Mouse (Mus musculus) left cerebral cortex, adult 18-20 months (tissue): ENCODE measurements around the gene Il1rapl2. TPM values are rescaled to one million over a fixed set of nuclear protein-coding genes. Genes with fewer than 3 reads are reported as not detected.
"Not testable (repeated sequence)": the region's sequence is repeated elsewhere in the genome, so short reads cannot be mapped to it uniquely, and the experiment has no call there.

Experiments
- DNase-seq, 2 experiments: peaks; one replicate each; pipeline ENCODE4 v3.0.0; 2021 to 2022; ENCODE audit warnings: low spot score in 2 of 2, mixed read lengths in 1 of 2
- total RNA-seq, 2 experiments: library from RNA; stranded (reverse); gene quantifications; 2 replicates each; pipeline ENCODE4 v1.2.3; 2021

The Il1rapl2 gene
- total RNA-seq, 2 experiments from 2014 or later, result 5.2 to 6.0 TPM

DNA sequence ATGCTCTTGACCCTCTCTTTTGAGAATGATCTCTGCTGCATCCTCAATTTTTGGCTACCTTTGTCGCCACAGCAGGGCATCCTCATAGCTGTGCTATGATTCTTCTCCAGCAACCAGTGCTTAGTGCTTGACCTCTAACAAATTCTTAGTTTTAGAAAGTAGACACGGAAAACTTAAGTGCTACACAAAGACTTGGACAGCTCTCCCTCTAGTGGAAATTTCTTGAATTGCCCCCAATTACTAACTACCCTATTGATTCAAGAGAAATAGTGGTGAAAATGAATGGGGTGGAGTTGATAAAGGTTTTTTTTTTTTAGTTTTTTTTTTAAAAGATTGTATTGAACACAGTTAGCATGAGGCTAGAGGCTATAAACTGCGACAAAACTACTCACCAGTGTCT lies 599.7 kb downstream of the Il1rapl2 start:
- DNase-seq, result peak in 1 of 2 experiments; percentile 4

DNA sequence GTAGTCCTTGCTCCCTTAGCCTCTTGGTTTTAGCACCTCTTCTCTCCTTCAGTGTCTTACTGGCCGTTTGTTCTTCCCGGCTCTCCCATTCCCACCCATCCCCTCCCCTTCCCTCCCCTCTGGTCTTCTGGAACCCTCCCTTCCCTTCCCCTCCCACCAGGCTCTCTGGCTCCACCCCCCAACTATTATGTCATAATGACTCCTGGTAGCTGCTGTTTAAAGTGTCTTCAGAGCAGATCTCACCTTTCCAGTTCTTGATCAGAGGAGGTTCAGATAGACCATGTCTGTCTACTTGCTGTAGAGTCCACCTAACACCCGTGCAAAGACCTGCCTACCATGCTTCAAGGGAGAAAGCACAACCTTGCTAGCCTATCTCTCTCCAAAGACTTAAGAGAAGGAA lies 639.1 kb downstream of the Il1rapl2 start, which contains the start of gene Tex13a:
Tex13a (minus strand) TSS at position 101 of the 400 bp plus-strand sequence.
- no peak for DNase-seq

DNA sequence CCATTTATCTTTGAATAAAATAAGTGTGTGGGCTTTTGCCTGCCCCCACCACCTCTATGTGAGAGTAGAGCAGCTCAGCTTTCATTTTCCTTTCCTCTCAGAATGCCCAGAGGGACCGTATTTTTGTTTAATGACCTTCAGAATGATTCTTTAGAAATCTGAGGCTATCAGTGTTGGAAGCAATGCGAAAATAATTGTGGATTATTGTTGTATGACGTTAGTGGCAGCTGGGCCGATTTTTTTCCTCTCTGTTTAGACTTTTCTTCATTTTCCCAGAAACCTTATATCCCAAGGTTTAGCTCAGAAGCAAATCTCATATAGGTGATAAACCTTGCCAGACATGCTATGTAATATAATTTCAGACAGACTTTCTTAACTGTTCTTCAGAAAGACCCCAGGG lies 664.2 kb downstream of the Il1rapl2 start:
- no peak for DNase-seq

DNA sequence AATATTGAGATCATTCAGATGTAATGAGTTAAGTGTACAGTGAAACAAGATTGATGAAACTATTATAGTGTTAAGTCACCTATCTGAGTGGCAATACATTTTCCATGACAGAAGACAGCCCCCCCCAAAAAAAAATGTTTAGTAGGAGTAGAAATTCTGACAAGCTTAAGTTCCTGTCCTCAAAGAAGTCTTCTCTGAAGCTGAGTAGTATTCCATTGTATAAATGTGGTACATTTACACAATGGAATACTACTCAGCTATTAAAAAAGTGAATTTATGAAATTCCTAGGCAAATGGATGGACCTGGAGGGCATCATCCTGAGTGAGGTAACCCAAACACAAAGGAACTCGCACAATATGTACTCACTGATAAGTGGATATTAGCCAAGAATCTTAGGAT lies 778.3 kb downstream of the Il1rapl2 start:
- DNase-seq, result not testable (repeated sequence)

DNA sequence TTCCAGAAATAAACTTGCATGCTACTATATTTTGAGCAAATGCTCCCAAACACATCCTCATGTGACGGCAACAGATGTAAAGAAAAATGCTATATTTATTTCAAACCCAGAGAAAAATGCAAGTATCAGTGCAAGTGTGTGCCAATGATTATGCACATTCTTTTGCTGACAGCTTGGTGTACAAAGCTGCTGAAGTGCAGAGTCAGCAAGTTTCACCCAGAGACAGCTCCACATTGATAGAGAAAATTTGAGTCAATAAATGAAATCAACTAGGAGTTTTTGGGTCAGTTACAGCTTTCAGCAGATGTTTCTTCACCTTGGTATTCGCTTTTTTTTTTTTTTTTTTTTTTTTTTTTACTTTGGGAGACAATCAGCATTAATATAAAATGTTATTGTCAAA lies 863.4 kb downstream of the Il1rapl2 start:
- DNase-seq, result no peak

DNA sequence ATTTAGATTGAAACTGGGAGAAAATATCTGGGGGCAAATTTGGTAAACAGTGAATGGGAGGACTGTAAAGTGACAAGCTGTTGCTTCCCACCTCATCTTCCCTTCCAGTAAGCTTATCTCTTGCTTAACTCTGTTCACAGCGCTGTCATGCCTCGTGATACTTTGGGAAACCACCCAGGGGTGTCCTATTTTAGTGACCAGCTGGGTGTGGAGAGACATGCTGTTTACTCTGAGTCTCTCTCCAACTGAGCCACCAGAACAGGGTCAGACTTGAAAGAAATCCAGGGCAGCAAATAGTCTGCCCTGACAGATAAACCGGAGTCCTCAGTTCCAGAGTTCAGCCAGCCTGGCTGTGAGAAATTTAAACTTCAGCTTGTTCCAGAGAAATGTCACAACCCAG lies 867.5 kb downstream of the Il1rapl2 start:
- peak in 1 of 2 experiments; percentile 1 for DNase-seq

DNA sequence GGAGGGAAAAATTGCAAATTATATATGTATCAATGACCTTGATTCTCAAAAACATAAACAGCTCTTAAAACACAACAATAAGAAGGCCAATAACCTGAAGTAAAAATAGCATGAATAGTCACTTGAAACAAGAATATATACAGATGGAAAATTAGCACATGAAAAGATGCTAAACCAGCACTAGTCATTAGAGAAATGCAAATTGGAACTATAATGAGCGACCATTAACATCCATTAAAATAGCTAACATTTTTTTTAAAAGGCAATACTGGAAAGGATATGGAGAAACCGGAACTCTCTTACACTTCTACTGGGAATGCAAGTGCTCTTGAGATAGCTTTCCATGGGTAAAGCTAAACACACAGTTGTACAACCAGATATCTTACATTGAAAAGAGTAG lies 879.4 kb downstream of the Il1rapl2 start:
- no peak for DNase-seq

DNA sequence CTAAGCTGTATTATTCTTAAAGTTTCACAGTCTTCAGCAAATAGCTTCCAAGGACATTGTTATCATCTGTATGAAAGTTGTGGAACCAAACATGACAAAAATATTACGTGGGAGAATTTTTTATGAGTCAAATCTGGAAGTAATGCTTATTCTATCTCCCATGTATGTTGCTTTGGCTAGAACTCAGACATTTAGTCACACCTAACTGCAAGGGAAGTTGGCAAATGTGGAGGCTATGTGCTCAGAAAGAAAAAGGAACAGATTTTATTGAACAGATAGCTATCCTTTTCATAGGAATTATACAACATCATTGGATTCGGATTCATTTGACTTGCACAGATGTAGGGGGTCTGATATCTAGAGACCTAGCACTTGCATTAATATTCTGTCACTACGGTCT lies 908.1 kb downstream of the Il1rapl2 start:
- no peak for DNase-seq

DNA sequence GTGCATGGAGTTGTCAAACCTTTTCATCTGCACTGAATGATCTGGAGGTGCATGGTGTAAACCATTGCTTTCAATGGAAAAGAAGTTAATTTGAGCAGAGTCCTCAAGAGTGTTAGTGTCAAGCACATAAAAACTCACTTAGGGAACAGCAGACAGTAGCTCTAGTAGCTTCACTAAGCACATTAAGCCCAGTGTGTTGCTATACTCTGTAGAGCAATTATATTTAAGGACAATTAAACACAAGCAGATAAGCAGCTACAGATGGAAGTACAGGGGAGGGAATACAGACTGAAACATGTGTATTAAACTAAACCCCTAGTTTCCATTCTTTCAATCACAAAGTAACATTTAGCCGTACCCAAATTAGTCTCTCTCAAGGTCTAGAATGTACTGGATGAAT lies 930.1 kb downstream of the Il1rapl2 start:
- no peak for DNase-seq

DNA sequence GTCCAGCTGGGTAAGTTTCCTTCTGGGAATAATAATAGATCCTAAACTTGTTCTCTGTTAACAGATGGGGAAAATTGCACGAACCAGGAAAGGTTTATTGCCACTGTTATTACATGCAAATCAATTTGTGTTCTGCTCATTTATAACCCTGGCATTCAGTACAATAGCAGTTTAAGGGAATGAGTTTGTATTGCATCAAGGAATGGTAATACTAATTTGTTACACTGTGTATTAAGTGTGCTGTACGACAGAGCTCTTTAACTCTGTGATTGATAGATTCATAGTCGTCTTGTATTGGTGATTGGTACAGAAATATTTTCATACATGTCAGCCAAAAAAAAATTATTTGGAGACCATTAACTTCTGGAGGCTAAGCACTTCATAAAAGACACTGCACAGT lies 934.6 kb downstream of the Il1rapl2 start:
- DNase-seq, result no peak

DNA sequence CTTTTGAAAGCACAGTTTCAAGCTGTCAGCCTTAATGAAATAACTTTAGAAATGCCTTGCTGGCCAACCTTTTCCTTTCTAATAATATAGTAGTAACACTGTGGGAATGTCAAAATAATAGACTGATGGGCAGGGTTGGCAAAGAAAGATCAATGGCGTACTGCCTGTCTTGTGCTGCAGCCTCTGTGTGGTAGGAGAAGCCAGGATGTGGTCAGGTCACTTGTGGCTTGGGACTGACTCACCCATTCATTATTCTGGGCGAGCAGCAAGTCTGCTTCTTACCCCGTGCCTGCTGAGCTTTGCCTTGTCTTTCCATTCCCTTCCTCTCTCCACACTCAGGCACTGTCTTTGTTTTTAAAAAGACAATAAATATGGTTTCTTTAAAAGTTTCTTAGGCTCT lies 1049.7 kb downstream of the Il1rapl2 start:
- DNase-seq, result no peak

DNA sequence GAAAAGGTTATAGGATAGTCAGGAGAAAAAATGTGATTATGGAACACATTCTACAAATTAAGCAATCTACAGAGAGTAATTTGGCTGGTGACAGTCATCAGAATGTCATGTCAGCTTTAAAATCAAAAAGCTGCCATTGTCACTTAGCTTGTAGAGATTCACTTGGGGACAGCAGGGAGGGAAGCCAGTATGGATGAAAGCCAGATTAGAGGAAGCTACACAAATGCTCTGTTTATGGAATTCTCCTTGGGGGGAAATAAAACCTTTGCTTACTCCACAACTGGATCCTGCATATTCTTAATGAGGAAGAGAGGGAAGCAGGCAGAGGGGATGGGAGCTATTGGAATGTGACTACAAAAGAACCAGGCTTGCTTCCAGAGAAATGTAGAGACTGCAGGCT lies 1054.9 kb downstream of the Il1rapl2 start:
- no peak for DNase-seq

DNA sequence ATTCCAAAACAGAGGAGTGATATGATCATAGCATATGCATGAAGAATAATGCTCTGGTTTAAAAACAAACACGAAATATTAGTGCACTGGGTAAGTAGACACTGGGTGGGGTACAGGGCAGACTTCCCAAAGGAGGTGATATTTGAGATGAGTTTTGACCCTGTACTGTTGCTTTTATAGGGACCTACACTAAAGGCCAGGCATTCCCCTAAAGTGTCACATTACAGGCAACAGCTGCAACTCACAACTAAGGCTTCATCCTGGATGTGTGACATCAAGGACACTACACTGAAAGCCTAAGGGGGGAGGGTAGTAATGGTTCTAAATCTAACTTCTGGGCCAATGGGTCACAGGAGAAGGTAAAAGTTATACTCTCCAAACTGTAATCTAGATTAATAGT lies 1152.0 kb downstream of the Il1rapl2 start:
- no peak for DNase-seq

DNA sequence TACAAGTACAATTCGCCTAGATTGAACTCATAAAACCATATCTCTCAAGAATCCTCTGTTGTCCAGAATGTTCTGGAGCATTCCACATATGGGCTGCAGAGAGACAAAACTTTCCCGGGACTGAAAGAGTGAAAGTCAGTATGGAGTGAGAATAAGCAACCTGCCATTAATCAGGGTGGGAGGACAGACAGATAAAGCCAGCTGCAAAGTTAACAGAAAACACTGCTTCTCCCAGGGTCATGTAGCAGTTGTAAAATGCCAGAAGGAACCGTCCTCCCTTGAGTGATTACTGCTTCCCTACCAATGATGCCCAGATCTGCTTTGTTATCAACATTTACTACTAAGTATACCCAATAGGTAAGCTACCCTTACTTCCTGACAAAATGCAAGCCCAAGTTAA lies 1230.5 kb downstream of the Il1rapl2 start:
- DNase-seq, result no peak

DNA sequence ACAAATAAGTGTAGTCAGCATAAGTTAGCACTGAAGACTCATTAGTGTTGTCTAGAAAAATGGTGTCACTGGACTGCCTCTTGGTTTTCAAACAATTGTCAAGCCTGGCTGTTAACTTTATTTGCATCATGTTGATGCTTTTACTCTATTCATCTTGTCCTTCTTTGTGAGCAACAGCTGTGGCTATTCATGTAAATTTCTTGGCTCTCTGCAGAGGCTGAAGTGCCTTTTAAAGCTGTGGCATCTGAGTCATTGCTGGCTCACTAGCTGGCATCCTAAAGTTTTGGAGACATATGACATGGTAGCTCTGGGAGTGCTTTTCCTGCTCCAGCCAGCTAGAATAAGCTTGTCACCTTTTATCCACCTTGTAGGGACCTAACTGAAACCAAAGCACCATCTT lies 1261.5 kb downstream of the Il1rapl2 start:
- DNase-seq, result no peak

DNA sequence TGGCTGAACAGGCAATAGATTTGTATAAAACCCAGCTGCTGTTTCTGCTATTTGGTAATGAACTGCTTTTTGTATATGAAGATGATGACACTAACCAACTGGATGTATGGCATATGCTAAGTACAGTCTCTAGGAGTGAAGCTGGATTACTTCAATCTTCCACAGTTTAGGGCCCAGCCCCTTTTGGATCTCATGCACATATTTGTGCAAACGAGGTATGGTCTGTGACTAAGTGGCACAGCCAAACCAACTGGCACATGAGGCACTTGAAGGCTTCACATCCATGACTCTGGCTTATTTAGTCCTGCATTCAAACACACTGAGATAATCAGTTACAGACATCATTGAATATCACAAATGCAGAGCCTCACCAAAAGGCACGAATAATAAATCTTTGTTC lies 1263.5 kb downstream of the Il1rapl2 start:
- DNase-seq, result no peak

DNA sequence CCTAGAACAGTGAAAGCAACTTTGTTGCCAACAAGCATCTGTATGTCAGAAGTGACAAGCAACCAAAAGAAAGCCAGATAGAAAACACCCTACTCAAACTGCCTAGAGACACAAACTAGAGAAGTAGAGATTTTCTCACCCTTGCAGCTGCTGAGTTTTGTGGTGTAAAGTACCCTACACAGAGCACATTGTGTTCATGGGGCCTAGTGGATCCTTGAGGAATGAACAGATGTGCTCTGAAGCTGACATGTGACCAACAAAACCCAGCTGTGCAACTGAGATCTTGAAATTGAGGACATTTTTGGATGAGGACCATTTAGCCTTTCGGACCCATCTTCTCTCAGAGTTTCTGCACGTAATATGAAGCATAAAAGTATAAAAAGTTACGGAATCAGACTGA lies 1268.0 kb downstream of the Il1rapl2 start:
- DNase-seq, result no peak
